Mouse (Mus musculus): ENCODE measurements at regions not wholly inside any gene's neighbourhood (a gene's known extent, or its start where the extent isn't known, plus 50 kb on each side); places are given as distances from the start of the nearest gene placed in this dataset.

DNA sequence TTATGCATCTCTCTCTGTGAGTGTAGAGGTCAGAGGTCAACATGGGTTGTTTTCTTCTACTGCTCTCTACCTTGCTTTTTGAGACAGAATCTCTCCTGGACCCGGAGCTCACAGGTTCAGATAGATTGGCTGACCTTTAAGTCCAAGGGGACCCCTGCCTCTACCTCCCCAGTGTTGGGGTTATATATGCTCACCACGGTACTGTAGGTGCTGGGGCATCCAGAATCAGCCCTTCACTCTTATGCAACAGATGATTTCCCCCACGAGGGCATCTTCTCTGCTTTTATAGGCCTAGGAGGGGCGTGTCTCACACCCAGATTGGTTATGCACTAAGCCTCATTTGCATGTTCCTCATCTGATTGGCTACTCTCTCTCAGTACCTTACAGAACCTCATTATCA lies 282.5 kb upstream of the Zfp64 start:
- H3ac ChIP-seq (ENCODE audit: control insufficient read depth, insufficient read length): no peak overlapping the region
- no peak for TF ChIP-seq E2F4 (IDR thresholded peaks at IDR 0.05; ENCODE audit: insufficient read depth)
- no peak for TF ChIP-seq MYOG (IDR thresholded peaks at IDR 0.05; ENCODE audit: control insufficient read depth in 1 of 3, insufficient read depth in 1 of 3, insufficient read length in 2 of 3, low read depth in 2 of 3)
- TF ChIP-seq TCF12 (IDR thresholded peaks at IDR 0.05; ENCODE audit: insufficient read depth, poor library complexity, severe bottlenecking): no peak
- TF ChIP-seq CEBPB (IDR thresholded peaks at IDR 0.05; ENCODE audit: insufficient read depth, poor library complexity, severe bottlenecking): no peak
- TF ChIP-seq POLR2A (IDR thresholded peaks at IDR 0.05; ENCODE audit: insufficient read length, low read depth): no peak
- TF ChIP-seq TCF3 (IDR thresholded peaks at IDR 0.05; ENCODE audit: insufficient read length, low read depth): no peak
- TF ChIP-seq USF1 (IDR thresholded peaks at IDR 0.05; ENCODE audit: low read depth): no peak
- TF ChIP-seq POLR2AphosphoS2 (IDR thresholded peaks at IDR 0.05; ENCODE audit: insufficient read length, low read depth): no peak
- TF ChIP-seq SRF (IDR thresholded peaks at IDR 0.05; ENCODE audit: control insufficient read depth, insufficient read length, low read depth): no peak
- TF ChIP-seq MYOD1 (IDR thresholded peaks at IDR 0.05; ENCODE audit: control insufficient read depth in 1 of 3, insufficient read length in 2 of 3, low read depth in 2 of 3): no peak
- TF ChIP-seq REST (IDR thresholded peaks at IDR 0.05; ENCODE audit: insufficient read depth, insufficient read length): no peak
- no peak for TF ChIP-seq MAX (IDR thresholded peaks at IDR 0.05; ENCODE audit: low read depth)
- no peak overlapping the region for H3K4me2 ChIP-seq (ENCODE audit: low read depth)
- no peaks in the 10 kb centered on the region for H3K36me3 ChIP-seq (ENCODE audit: control insufficient read depth, insufficient read depth)
- no peak overlapping the region for H3K4me3 ChIP-seq
- H3K27me3 ChIP-seq (ENCODE audit: control insufficient read depth, insufficient read depth, insufficient read length): no peaks in the 10 kb centered on the region
- no peaks in the 10 kb centered on the region for H3K79me2 ChIP-seq (ENCODE audit: control insufficient read depth, insufficient read depth)

DNA sequence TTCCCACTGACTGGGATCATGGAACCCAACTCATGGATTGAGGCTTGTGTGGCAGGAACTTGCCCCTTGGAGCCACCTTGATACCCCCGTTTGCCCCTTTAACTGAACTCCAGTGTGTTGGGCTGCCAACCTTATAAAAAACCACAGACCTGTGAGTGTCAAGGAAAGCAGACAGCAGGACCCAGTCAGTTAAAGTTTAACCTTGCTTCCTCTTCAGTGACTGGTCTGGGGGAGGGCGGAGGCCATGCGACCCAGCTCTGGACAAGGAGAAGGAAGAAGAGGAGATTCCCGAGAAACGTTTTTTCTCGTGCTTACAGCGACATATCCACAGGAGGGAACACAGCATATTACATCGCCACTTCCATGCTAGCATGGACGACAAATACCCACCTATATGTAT lies 281.9 kb upstream of the Zfp64 start:
- TF ChIP-seq USF1 (IDR thresholded peaks at IDR 0.05; ENCODE audit: low read depth) (no peak), E2F4 (IDR thresholded peaks at IDR 0.05; ENCODE audit: insufficient read depth) (no peak), TCF12 (IDR thresholded peaks at IDR 0.05; ENCODE audit: insufficient read depth, poor library complexity, severe bottlenecking) (no peak), CEBPB (IDR thresholded peaks at IDR 0.05; ENCODE audit: insufficient read depth, poor library complexity, severe bottlenecking) (no peak), MAX (IDR thresholded peaks at IDR 0.05; ENCODE audit: low read depth) (no peak), POLR2AphosphoS2 (IDR thresholded peaks at IDR 0.05; ENCODE audit: insufficient read length, low read depth) (no peak), SRF (IDR thresholded peaks at IDR 0.05; ENCODE audit: control insufficient read depth, insufficient read length, low read depth) (no peak), REST (IDR thresholded peaks at IDR 0.05; ENCODE audit: insufficient read depth, insufficient read length) (no peak), POLR2A (IDR thresholded peaks at IDR 0.05; ENCODE audit: insufficient read length, low read depth) (no peak), MYOG (IDR thresholded peaks at IDR 0.05; ENCODE audit: control insufficient read depth in 1 of 3, insufficient read depth in 1 of 3, insufficient read length in 2 of 3, low read depth in 2 of 3) (no peak), MYOD1 (IDR thresholded peaks at IDR 0.05; ENCODE audit: control insufficient read depth in 1 of 3, insufficient read length in 2 of 3, low read depth in 2 of 3) (no peak), TCF3 (IDR thresholded peaks at IDR 0.05; ENCODE audit: insufficient read length, low read depth) (no peak)
- H3ac ChIP-seq (ENCODE audit: control insufficient read depth, insufficient read length): no peak overlapping the region
- H3K4me2 ChIP-seq (ENCODE audit: low read depth): no peak overlapping the region
- no peak overlapping the region for H3K4me3 ChIP-seq
- H3K27me3 ChIP-seq (ENCODE audit: control insufficient read depth, insufficient read depth, insufficient read length): no peaks in the 10 kb centered on the region
- H3K79me2 ChIP-seq (ENCODE audit: control insufficient read depth, insufficient read depth): no peaks in the 10 kb centered on the region
- H3K36me3 ChIP-seq (ENCODE audit: control insufficient read depth, insufficient read depth): no peaks in the 10 kb centered on the region

GRCm38 (mm10) chr2:169234368-169235070 lies 279.1 kb upstream of the Zfp64 start:
- no peaks in the 10 kb centered on the region for H3K79me2 ChIP-seq (ENCODE audit: control insufficient read depth, insufficient read depth)
- no peaks in the 10 kb centered on the region for H3K27me3 ChIP-seq (ENCODE audit: control insufficient read depth, insufficient read depth, insufficient read length)
- TF ChIP-seq MYOD1 (IDR thresholded peaks at IDR 0.05; ENCODE audit: control insufficient read depth in 1 of 3, insufficient read length in 2 of 3, low read depth in 2 of 3) (no peak), POLR2A (IDR thresholded peaks at IDR 0.05; ENCODE audit: insufficient read length, low read depth) (no peak), MAX (IDR thresholded peaks at IDR 0.05; ENCODE audit: low read depth) (no peak), SRF (IDR thresholded peaks at IDR 0.05; ENCODE audit: control insufficient read depth, insufficient read length, low read depth) (no peak), CEBPB (IDR thresholded peaks at IDR 0.05; ENCODE audit: insufficient read depth, poor library complexity, severe bottlenecking) (no peak)
- no peak overlapping the region for H3K4me2 ChIP-seq (ENCODE audit: low read depth)
- H3K4me3 ChIP-seq: no peak overlapping the region
- H3K36me3 ChIP-seq (ENCODE audit: control insufficient read depth, insufficient read depth): no peaks in the 10 kb centered on the region
- no peak overlapping the region for H3ac ChIP-seq (ENCODE audit: control insufficient read depth, insufficient read length)

DNA sequence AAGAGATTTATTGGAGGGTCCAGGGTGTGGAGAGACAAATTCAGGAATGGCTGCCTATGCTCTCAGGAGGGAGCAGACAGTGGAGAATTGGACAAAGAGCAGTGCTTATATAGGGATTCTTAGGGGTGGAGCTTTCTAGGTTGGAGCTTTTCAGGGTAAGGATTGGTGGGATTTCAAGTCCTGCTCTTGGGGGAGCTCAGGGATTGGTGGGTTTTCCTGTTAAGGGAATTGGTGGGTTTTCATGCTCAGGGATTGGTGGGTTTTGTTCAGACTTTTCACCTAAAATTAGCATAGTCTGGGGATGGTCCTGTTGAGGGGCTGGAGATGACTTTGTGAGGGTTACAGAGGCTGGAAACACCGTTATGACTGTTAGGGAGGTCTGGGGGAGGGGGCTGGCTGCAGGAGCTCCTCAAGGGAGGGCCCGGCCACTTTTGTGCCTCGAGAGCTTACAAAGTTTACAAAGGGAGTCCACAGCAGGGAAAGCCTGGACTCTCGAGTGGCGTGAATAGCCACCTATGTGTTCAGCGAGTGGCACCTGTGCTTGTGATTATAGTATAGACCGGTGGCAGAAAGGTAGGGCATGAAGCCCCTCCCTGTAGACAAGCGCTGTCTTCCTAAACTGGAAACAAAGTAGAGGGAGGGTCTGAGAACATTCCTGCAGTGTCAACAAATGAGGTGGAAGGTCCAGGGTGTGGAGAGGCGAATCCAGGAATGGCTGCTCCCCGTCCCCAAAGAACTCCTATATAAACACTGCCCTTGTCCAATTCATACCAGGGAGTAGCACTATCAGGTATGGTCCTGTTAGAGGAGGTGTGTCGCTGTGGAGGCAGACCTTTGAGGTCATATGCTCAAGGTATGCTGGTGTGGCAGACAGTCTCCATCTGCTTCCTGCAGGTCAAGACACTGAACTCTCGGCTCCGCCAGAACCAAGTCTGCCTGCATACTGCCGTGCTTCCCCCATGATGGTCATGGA lies 278.1 kb upstream of the Zfp64 start:
- Histone ChIP-seq H3K4me3 (no peak overlapping the region), H3K4me2 (ENCODE audit: low read depth) (no peak overlapping the region), H3K27me3 (ENCODE audit: control insufficient read depth, insufficient read depth, insufficient read length) (no peaks in the 10 kb centered on the region), H3K79me2 (ENCODE audit: control insufficient read depth, insufficient read depth) (no peaks in the 10 kb centered on the region), H3K36me3 (ENCODE audit: control insufficient read depth, insufficient read depth) (no peaks in the 10 kb centered on the region), H3ac (ENCODE audit: control insufficient read depth, insufficient read length) (no peak overlapping the region)
- TF ChIP-seq E2F4 (IDR thresholded peaks at IDR 0.05; ENCODE audit: insufficient read depth): no peak
- TF ChIP-seq MYOD1 (IDR thresholded peaks at IDR 0.05; ENCODE audit: control insufficient read depth in 1 of 3, insufficient read length in 2 of 3, low read depth in 2 of 3): no peak
- TF ChIP-seq MYOG (IDR thresholded peaks at IDR 0.05; ENCODE audit: control insufficient read depth in 1 of 3, insufficient read depth in 1 of 3, insufficient read length in 2 of 3, low read depth in 2 of 3): no peak
- no peak for TF ChIP-seq MAX (IDR thresholded peaks at IDR 0.05; ENCODE audit: low read depth)
- no peak for TF ChIP-seq CEBPB (IDR thresholded peaks at IDR 0.05; ENCODE audit: insufficient read depth, poor library complexity, severe bottlenecking)
- no peak for TF ChIP-seq TCF12 (IDR thresholded peaks at IDR 0.05; ENCODE audit: insufficient read depth, poor library complexity, severe bottlenecking)
- no peak for TF ChIP-seq POLR2AphosphoS2 (IDR thresholded peaks at IDR 0.05; ENCODE audit: insufficient read length, low read depth)
- TF ChIP-seq POLR2A (IDR thresholded peaks at IDR 0.05; ENCODE audit: insufficient read length, low read depth): no peak
- TF ChIP-seq TCF3 (IDR thresholded peaks at IDR 0.05; ENCODE audit: insufficient read length, low read depth): no peak
- TF ChIP-seq SRF (IDR thresholded peaks at IDR 0.05; ENCODE audit: control insufficient read depth, insufficient read length, low read depth): no peak
- no peak for TF ChIP-seq REST (IDR thresholded peaks at IDR 0.05; ENCODE audit: insufficient read depth, insufficient read length)
- TF ChIP-seq USF1 (IDR thresholded peaks at IDR 0.05; ENCODE audit: low read depth): no peak

All from myocyte (in vitro differentiated cells).